Mouse (Mus musculus) neutrophil, adult 5-6 weeks (primary cell): ENCODE results near the gene Bag6. TPM values are rescaled to one million over a fixed set of nuclear protein-coding genes. Genes with fewer than 3 reads are reported as not detected.
A peak's percentile ranks its signal among the peaks of the same experiment; 100 is the strongest.
"Not testable (repeated sequence)": the region's sequence is repeated elsewhere in the genome, so short reads cannot be mapped to it uniquely, and the experiment has no call there.

Experiments
- ATAC-seq: fragments of 151-379, 151-347 bp; 2 replicates; pipeline ENCODE4 v1.8.0; 2017; ENCODE audit warnings: mild to moderate bottlenecking, moderate TSS enrichment; ENCODE audit not compliant: insufficient number of reproducible peaks, poor library complexity, low FRiP score, severe bottlenecking; ENCODE audit errors: extremely low read depth
- total RNA-seq: library from RNA; stranded (forward); fragments of 200-1000 nt; gene quantifications from 2 replicates; pipeline ENCODE4 v1.2.3, GENCODE M21; 2017

The Bag6 gene
- total RNA-seq, 1 experiment from 2014 or later: 159 TPM

- ATAC-seq: no peak
Observed at GRCm38 (mm10) chr17:35106522-35106921, 28.5 kb upstream of the Bag6 start.

DNA sequence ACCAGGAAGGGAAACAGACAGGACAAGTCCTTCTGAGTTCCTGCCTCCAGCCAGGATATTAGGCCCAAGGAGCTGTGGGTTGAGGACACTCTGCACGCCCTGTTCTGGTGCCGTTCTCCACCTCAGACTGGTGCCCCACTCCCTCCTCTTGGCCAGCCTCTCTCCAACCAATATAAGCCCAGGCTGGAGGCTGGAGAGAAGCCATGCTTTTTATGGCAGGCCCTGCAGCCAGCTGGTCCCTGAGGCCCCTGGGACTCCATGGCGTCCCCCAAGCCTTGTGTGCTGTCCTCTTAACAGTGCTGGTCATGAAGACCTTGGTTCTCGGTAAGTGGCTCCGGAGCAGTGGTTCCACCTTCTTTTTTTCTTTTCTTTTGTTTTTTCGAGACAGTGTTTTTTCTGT is 26.9 kb upstream of the Bag6 start, which contains the start of gene Ly6g5c:
TSS of gene Ly6g5c (plus strand) at position 183 of the 400 bp plus-strand sequence.
- no peak for ATAC-seq

- no peak for ATAC-seq
Observed at GRCm38 (mm10) chr17:35111774-35112173, 23.2 kb upstream of the Bag6 start.

DNA sequence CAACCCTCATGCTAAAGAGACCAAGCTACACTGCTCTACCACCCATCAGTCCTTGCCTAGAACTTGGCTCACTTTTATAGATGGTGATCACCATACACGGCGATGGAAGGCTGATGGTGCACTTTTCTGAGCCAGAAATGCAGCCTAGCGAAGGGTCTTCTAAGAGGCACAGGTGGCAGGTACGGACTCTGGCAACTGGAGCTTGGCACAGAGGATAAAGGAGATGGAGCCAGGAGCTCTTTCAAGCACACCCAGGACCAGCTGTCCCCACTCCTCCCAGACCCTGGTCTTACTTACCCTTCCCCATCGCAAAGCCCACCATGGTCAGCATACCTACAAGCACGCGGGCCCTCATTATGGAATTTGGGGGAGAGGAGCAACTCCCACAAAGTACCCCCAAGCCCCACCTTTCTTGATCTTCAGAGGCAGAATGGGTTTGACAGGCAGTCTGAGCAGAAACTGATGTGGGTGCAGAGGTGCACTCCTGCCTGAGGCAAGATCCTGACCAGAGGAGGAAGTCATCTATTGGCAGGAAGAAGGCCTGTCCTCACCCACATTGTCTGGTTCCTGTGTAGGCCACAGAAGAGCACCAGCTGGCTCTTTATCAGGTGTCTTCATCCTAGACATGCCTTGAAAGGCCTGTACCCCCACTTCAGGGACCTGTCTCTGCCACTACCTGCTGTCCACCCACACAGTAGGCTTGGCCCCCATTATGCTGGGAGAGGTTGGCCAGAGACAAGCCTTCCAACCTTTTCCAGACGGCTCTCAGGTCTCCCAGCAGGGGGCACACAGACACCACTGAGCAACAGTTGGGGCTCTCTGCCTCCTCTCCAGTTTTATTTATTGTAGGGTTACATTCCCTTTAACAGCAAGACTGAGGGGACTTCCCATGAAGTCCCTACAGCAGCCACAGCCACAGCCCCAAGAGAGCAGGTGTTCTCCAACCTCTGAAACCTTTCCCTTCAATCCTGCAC is 19.6 kb upstream of the Bag6 start, which contains the start of gene Ly6g5b:
TSS of gene Ly6g5b (minus strand) at position 383 of the 974 bp plus-strand sequence.
- ATAC-seq: peak; percentile 54; the same call in 1 of the 2 replicates

DNA sequence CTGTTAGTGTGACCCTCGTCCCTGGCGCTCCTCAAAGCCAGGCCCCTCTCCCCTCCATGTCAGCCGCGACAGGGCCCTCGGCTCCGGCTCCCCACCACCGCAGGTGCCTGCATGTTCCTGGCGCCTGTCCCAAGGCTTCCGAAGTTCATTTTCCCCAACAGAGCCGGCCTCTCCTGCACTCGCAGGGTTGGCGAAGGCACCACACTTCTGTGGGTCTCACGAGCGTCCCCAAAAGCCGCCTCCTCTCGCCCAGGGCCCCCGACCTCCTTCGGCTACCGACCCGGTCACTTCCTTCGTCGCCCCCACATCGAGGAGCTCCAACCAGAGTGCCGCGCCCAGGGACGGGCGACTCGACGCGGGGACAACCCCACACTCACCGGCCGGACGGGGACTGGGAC is 14.2 kb upstream of the Bag6 start:
- no peak for ATAC-seq

GRCm38 (mm10) chr17:35121143-35121799 is 13.7 kb upstream of the Bag6 start, which contains the start of gene Gpank1:
Gene Gpank1, plus strand, starts transcription at chr17:35121455.
- ATAC-seq: peak; percentile 93

DNA sequence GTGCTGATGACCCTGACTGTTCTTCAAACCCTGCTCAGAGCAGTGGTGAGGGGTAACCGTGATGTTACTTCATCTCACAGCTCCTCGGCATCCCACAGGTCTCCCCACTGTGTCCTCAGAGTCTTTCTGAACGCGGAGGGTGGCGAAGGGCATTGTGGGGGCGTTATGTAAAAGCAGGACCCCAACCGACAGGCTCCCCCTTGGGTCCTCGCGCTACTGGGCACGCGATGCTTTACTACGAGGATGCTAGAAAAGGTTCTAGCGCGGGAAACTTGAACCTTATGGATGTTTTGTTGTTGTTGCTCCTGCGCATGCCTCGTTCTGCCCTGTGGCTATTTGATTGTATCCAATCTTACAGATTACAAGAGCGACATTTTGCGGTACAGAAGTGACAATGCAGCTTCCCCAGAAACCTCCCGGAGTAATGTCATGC is 13.1 kb upstream of the Bag6 start, which contains the start of gene Csnk2b:
TSS of gene Csnk2b (minus strand) at position 183 of the 433 bp plus-strand sequence.
- ATAC-seq: no peak

DNA sequence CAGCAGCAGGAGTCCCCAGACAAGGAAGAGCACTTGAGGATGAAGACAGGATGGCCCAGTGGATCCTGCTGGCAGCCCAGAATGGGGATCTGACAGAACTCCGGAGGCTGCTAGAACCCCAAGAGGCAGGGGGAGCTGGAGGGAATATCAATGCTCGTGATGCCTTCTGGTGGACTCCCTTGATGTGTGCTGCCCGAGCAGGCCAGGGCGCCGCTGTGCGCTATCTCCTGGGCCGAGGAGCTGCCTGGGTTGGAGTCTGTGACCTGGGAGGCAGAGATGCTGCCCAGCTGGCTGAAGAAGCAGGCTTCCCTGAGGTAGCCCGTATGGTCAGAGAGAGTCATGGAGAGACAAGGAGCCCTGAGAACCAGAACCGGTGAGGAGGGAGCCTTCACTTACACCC is 11.7 kb upstream of the Bag6 start:
- not testable (repeated sequence) for ATAC-seq

DNA sequence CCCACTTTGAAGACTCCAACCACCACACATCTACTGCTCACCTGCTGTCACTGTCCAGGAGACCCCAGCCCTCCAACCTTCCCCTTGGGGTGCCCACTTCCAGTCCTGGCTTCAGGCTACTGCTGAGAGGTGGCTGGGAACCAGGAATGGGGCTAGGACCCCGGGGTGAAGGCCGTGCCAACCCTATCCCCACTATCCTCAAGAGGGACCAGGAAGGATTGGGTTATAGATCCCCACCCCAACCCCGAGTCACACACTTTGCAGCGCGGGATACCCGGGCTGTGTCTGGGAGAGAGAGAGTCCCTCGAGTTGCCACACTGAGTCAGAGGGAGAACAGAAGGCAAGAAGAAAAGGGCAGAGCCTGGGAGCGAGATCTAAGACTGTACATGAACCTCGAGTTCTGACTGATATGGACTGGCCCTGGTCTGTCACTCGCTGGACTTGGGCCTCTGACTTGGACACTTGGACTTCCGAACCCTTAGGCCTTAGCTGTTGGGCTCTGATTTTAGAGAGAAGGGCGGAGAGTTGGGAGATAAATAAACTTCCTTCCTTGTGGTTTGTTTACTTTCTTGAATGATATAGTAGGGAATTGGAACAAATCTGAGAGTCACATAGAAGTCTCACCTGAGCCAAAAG is 10.6 kb upstream of the Bag6 start:
- ATAC-seq: not testable (repeated sequence)

GRCm38 (mm10) chr17:35125081-35125480 is 9.9 kb upstream of the Bag6 start:
- peak; percentile 33; the same call in 1 of the 2 replicates for ATAC-seq

DNA sequence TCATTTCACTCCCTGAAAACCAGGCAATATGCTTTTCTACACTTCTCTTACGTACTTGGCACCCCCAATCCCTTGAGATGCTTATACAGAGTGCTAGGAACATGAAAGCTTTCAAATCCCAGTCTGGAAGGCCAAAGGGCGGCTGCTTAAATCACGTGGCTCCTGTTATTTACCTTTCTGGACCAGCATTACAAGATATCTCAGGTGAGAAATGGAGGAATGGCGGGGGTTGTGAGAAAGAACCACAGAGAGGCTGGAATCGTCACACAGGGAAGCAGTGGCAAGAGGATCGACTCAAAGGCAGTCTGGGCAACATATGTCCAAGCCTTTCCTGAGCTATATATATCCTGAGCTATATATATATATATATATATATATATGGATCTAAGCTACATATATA is 9.4 kb upstream of the Bag6 start:
- no peak for ATAC-seq

GRCm38 (mm10) chr17:35126206-35126611 is 8.8 kb upstream of the Bag6 start, which contains the start of gene D17H6S53E:
Gene D17H6S53E, plus strand, starts transcription at chr17:35126373.
- peak; percentile 46 for ATAC-seq

DNA sequence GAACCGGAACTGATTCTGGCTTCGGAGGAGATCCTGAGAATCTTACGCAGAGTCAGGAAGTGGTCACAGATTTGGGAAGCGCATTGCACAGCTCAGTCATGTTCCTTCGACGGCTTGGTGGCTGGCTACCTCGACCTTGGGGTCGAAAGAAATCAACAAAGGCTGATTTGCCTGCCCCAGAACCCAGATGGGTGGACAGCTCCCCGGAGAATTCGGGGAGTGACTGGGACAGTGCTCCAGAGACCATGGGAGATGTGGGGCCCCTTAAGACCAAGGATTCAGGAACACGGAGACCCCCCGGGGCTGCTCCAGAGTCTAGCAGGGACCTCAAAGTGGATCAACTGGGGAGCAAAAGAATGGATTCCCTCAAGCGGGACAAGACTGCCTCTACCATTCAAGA is 8.0 kb upstream of the Bag6 start:
- no peak for ATAC-seq

DNA sequence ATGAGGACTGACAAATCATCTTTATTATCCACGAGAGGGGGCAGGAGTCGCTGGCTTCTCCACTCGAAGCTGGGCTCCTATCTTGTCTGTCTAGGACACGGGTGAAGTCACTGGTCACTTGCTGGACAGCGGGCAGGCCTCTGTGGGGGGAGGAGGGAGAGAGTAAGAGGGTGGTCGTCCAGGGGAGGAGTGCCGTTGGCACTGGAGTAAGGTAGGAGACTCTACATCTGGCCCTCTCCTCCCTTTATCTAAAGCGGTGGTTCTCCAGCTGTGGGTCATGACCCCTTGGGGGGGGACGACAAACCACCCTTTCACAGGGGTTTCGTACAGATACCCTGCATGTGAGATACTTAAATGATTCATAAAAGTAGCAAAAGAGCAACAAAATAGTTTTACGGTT is 6.0 kb upstream of the Bag6 start:
- no peak for ATAC-seq

GRCm38 (mm10) chr17:35131038-35131437 is 3.9 kb upstream of the Bag6 start:
- ATAC-seq: no peak

GRCm38 (mm10) chr17:35131500-35132173 is 3.3 kb upstream of the Bag6 start, which contains the start of gene Apom:
Gene Apom, minus strand, starts transcription at chr17:35132050.
- no peak for ATAC-seq

DNA sequence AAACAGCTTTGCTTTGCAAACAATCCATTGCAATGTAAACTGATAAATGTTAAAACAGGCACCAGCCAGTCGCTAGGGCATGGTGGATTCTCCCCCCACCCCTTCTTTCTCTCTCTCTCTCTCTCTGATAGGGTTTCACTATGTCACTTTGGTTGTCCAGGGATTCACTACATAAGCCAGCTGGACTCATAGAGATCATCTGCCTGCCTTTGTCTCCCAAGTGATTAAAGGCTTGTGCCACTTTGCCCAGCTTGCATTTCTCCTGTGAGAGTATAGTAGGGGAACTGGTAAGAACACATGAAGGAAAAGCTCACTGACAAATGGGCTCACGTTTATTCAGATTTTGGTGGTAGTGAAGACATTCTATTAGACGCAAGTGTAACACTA is 2.8 kb upstream of the Bag6 start:
- ATAC-seq: no peak

DNA sequence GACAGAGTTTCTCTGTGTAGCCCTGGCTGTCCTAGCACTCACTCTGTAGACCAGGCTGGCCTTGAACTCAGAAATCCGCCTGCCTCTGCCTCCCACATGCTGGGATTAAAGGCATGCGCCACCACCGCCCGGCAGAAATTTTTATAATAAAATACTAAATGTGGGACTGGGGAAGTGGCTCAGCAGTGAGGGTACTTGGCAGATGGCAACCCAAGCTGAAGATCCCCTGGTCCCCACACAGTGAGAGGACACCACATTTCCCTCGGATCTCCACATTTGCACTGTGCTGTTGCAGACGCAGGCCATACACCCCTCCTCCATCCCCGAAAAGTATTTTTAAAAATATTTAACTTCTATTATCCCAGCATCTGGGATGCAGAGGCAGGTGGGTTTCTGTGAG is 1.5 kb upstream of the Bag6 start:
- ATAC-seq: no peak
